Mouse (Mus musculus): ENCODE measurements around the gene Hist1h1t. TPM values are rescaled to one million over a fixed set of nuclear protein-coding genes. Genes with fewer than 3 reads are reported as not detected.
"Not testable (repeated sequence)": the region's sequence is repeated elsewhere in the genome, so short reads cannot be mapped to it uniquely, and the experiment has no call there.

The Hist1h1t gene
- polyA plus RNA-seq, 1 experiment from 2014 or later = not detected

- Histone ChIP-seq H3K27ac (ENCODE audit: poor library complexity, severe bottlenecking) (no peak overlapping the region), H3K36me3 (no peaks in the 10 kb centered on the region), H3K4me3 (no peak overlapping the region), H3K9me3 (replicated peaks) (no peaks in the 10 kb centered on the region), H3K9ac (no peak overlapping the region), H3K27me3 (replicated peaks) (0 out of 2 replicates have a peak, but pooled peaks cover 3% of the 10 kb centered on the region), H3K4me1 (replicated peaks) (peaks cover 7% of the 10 kb centered on the region; the same call in 1 of the 2 replicates), H3K4me2 (no peak overlapping the region)
- WGBS = 16% methylated on average over 8 of the region's 8 CpGs
- ATAC-seq (ENCODE audit: insufficient number of reproducible peaks, low FRiP score) = peak; percentile 65
Observed at GRCm38 (mm10) chr13:23700786-23701520, 5.3 kb downstream of the Hist1h1t start.

GRCm38 (mm10) chr13:23702220-23702619 is 6.6 kb downstream of the Hist1h1t start:
- H3K9me3 ChIP-seq (replicated peaks) = no peaks in the 10 kb centered on the region

DNA sequence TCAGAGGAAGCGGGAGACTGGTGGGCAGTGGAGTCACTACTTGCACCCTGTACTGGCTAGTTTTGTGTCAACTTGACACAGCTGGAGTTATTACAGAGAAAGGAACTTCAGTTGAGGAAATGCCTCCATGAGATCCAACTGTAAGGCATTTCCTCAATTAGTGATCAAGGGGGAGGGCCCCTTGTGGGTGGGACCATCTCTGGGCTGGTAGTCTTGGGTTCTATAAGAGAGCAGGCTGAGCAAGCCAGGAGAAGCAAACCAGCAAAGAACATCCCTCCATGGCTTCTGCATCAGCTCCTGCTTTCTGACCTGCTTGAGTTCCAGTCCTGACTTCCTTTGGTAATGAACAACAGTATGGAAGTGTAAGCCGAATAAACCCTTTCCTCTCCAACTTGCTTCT is 7.2 kb downstream of the Hist1h1t start:
- not testable (repeated sequence) for H3K27me3 ChIP-seq (replicated peaks); H3K9ac ChIP-seq; H3K36me3 ChIP-seq; ATAC-seq (ENCODE audit: insufficient number of reproducible peaks, low FRiP score); H3K4me2 ChIP-seq; H3K4me1 ChIP-seq (replicated peaks); H3K4me3 ChIP-seq; H3K27ac ChIP-seq (ENCODE audit: poor library complexity, severe bottlenecking); H3K9me3 ChIP-seq (replicated peaks)
- WGBS = 78% methylated on average over 2 of the region's 2 CpGs

More at GRCm38 (mm10) chr13:23702220-23702619, 6.6 kb downstream of the Hist1h1t start:
- H3K4me3 ChIP-seq = no peak overlapping the region
- WGBS = 73% methylated on average over 4 of the region's 4 CpGs
- H3K4me1 ChIP-seq (replicated peaks) = 0 out of 2 replicates have a peak, but pooled peaks cover 3% of the 10 kb centered on the region
- no peak for ATAC-seq (ENCODE audit: insufficient number of reproducible peaks, low FRiP score)
- H3K9ac ChIP-seq = no peak overlapping the region
- H3K27ac ChIP-seq (ENCODE audit: poor library complexity, severe bottlenecking) = no peak overlapping the region
- H3K36me3 ChIP-seq = no peaks in the 10 kb centered on the region
- no peak overlapping the region for H3K4me2 ChIP-seq
- H3K27me3 ChIP-seq (replicated peaks) = 0 out of 2 replicates have a peak, but pooled peaks cover 3% of the 10 kb centered on the region

- no peak overlapping the region for H3K4me3 ChIP-seq
- no peak overlapping the region for H3K9ac ChIP-seq
- H3K4me2 ChIP-seq = no peak overlapping the region
- no peak for ATAC-seq (ENCODE audit: insufficient number of reproducible peaks, low FRiP score)
- no peak overlapping the region for H3K27ac ChIP-seq (ENCODE audit: poor library complexity, severe bottlenecking)
- H3K27me3 ChIP-seq (replicated peaks) = 0 out of 2 replicates have a peak, but pooled peaks cover 3% of the 10 kb centered on the region
- WGBS = 75% methylated on average over 7 of the region's 7 CpGs
- H3K36me3 ChIP-seq = no peaks in the 10 kb centered on the region
- H3K4me1 ChIP-seq (replicated peaks) = peaks cover 28% of the 10 kb centered on the region
- no peaks in the 10 kb centered on the region for H3K9me3 ChIP-seq (replicated peaks)
Observed at GRCm38 (mm10) chr13:23705751-23706356, 10.2 kb downstream of the Hist1h1t start.

- H3K27ac ChIP-seq (ENCODE audit: poor library complexity, severe bottlenecking) = no peak overlapping the region
- H3K36me3 ChIP-seq = no peaks in the 10 kb centered on the region
- H3K4me2 ChIP-seq = no peak overlapping the region
- 84% methylated on average over 12 of the region's 12 CpGs for WGBS
- H3K4me3 ChIP-seq = no peak overlapping the region
- H3K9me3 ChIP-seq (replicated peaks) = no peaks in the 10 kb centered on the region
- 0 out of 2 replicates have a peak, but pooled peaks cover 3% of the 10 kb centered on the region for H3K27me3 ChIP-seq (replicated peaks)
- H3K9ac ChIP-seq = no peak overlapping the region
- H3K4me1 ChIP-seq (replicated peaks) = peaks cover 29% of the 10 kb centered on the region
- ATAC-seq (ENCODE audit: insufficient number of reproducible peaks, low FRiP score) = no peak
Observed at GRCm38 (mm10) chr13:23706771-23707170, 11.2 kb downstream of the Hist1h1t start.

GRCm38 (mm10) chr13:23708041-23708440 is 12.4 kb downstream of the Hist1h1t start:
- Histone ChIP-seq H3K4me3 (no peak overlapping the region), H3K9ac (no peak overlapping the region), H3K4me2 (no peak overlapping the region), H3K9me3 (replicated peaks) (no peaks in the 10 kb centered on the region), H3K4me1 (replicated peaks) (peaks cover 29% of the 10 kb centered on the region), H3K27ac (ENCODE audit: poor library complexity, severe bottlenecking) (peak overlapping the region; percentile 48), H3K36me3 (no peaks in the 10 kb centered on the region), H3K27me3 (replicated peaks) (0 out of 2 replicates have a peak, but pooled peaks cover 3% of the 10 kb centered on the region)
- WGBS = 74% methylated on average over 4 of the region's 4 CpGs
- no peak for ATAC-seq (ENCODE audit: insufficient number of reproducible peaks, low FRiP score)

- ATAC-seq (ENCODE audit: insufficient number of reproducible peaks, low FRiP score) = no peak
- H3K36me3 ChIP-seq = no peaks in the 10 kb centered on the region
- WGBS = 56% methylated on average over 4 of the region's 4 CpGs
- no peaks in the 10 kb centered on the region for H3K9me3 ChIP-seq (replicated peaks)
- H3K27me3 ChIP-seq (replicated peaks) = no peaks in the 10 kb centered on the region
- peak overlapping the region; percentile 48 for H3K27ac ChIP-seq (ENCODE audit: poor library complexity, severe bottlenecking)
- no peak overlapping the region for H3K4me2 ChIP-seq
- H3K9ac ChIP-seq = no peak overlapping the region
- peaks cover 33% of the 10 kb centered on the region for H3K4me1 ChIP-seq (replicated peaks)
- H3K4me3 ChIP-seq = no peak overlapping the region
Observed at GRCm38 (mm10) chr13:23708654-23709053, 13.0 kb downstream of the Hist1h1t start.

DNA sequence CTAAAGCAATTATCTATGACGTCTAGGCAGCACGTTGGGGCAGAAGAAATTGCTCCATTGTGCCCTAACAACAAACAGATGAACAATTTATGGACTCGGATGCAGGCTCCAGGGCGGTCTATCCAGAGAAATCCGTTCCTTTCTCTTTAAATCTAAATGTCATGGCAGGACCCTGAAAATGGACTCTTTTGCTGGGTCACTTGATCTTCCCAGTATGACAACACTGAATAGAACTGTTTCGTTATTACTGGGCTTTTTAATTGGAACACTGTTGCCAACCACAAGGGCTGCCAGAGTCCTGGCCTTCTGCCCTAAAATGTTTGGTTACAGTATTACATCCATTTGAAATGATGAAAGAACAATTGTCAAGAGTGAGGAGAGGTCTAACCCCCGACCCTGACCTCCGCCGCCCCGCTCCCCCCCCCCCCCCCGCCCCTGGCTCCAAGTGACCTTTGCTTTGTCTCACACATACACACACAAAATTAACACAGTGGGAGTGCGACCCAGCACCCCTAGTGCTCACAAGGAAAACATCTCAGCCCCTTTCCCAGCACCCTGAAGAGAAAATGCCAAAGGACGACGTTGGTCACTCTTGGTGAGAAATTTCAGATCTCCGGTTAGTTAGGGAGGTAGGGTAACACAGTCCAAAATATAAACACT is 14.2 kb downstream of the Hist1h1t start:
- H3K9me3 ChIP-seq (replicated peaks) = no peaks in the 10 kb centered on the region
- peak overlapping the region; percentile 73 for H3K9ac ChIP-seq
- peak overlapping the region; percentile 55 for H3K4me3 ChIP-seq
- no peaks in the 10 kb centered on the region for H3K27me3 ChIP-seq (replicated peaks)
- H3K4me2 ChIP-seq = peak overlapping the region; percentile 87
- WGBS = 33% methylated on average over 13 of the region's 15 CpGs
- H3K27ac ChIP-seq (ENCODE audit: poor library complexity, severe bottlenecking) = 0 out of 2 replicates have a peak overlapping the region, but pooled peaks have one; percentile 25
- H3K4me1 ChIP-seq (replicated peaks) = peaks cover 33% of the 10 kb centered on the region
- no peaks in the 10 kb centered on the region for H3K36me3 ChIP-seq
- no peak for ATAC-seq (ENCODE audit: insufficient number of reproducible peaks, low FRiP score)

DNA sequence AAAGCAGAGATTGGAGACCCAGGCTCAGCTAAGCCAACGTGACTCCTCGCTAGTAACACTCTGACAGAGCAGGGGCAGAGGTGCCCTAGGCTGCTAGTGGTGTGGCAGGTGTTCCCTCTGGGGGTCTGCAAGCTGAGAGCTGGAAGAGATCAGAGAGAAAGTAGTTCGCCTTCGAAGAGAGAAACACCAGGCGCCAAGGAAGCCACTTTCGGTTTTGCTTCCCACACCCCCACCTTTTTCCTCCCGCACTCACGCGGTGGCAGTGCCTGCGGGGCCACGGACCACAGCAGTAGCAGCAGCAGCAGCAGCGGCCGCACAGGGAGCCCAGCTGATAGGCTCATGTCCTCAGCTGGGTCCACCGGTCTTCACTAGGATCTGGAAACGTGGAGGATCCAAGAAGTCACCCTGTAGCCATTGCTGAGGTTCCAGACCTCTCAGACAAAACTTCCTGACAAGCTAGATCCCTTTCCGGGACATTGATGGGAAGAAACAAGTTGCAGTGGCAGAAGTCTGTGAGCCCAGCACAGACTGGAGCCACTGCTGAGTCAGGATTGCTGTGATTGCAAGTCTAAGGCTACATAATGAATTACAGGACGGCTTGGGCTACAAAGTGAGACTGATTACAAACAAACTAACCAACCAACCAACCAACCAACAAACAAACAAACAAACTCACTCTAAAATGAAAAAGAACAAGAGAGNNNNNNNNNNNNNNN is 14.9 kb downstream of the Hist1h1t start, which contains the start of gene Hfe:
Gene Hfe (minus strand): TSS at position 481 of the 716 bp plus-strand sequence.
- WGBS = 3% methylated on average over 17 of the region's 17 CpGs
- peak; percentile 77 for ATAC-seq (ENCODE audit: insufficient number of reproducible peaks, low FRiP score)

DNA sequence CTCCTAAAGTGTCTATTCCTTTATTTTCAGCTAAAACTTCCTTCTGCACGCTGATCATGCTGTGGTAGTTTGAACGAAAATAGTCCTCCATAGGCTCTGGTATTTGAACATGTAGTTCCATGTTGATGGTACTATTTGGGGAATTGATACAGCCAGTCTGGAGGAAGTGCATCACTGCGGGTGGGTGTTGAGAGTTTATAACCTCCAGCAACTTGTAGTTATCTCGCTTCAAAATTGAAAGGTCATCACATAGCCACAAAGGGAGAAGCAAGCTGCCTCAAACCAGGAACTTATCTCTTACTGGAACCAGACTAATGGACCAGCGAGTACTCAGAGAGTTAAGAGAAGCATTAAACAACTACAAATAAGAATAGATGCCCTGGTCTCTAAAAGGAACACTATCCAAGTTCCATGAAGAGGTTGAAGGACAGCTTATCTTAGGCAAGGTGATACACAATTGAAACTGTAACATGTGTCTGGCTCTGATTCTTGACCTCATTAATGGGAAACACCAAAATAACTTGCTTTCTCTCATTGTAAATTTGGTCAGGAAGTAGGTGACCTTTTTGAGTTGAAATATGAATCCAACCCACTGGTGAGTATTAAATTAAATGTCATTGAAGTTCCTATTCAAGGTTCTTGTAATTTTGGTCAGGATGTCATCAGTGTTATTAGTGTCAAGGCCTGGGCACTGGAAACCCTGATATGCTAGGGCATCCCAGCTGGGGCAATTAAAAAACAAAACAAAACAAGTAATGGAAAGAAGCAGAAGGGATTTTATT is 20.8 kb downstream of the Hist1h1t start:
- Histone ChIP-seq H3K4me3 (no peak overlapping the region), H3K27ac (ENCODE audit: poor library complexity, severe bottlenecking) (no peak overlapping the region), H3K4me2 (no peak overlapping the region), H3K27me3 (replicated peaks) (no peaks in the 10 kb centered on the region), H3K9me3 (replicated peaks) (no peaks in the 10 kb centered on the region), H3K4me1 (replicated peaks) (peaks cover 10% of the 10 kb centered on the region), H3K9ac (no peak overlapping the region), H3K36me3 (no peaks in the 10 kb centered on the region)
- 49% methylated on average over 5 of the region's 5 CpGs for WGBS
- no peak for ATAC-seq (ENCODE audit: insufficient number of reproducible peaks, low FRiP score)

More for the DNA sequence above, 14.9 kb downstream of the Hist1h1t start, which contains the start of gene Hfe:
- H3K4me3 ChIP-seq = peak within 1 kb of the TSS; percentile 55
- H3K4me2 ChIP-seq = peak within 1 kb of the TSS; percentile 87
- peak within 1 kb of the TSS; percentile 73 for H3K9ac ChIP-seq
- peak within 1 kb of the TSS; percentile 25; the same call in 1 of the 2 replicates for H3K27ac ChIP-seq (ENCODE audit: poor library complexity, severe bottlenecking)
- H3K36me3 ChIP-seq = no peaks in the 10 kb centered on the region
- no peaks in the 10 kb centered on the region for H3K27me3 ChIP-seq (replicated peaks)
- H3K9me3 ChIP-seq (replicated peaks) = no peaks in the 10 kb centered on the region
- peaks cover 33% of the 10 kb centered on the region for H3K4me1 ChIP-seq (replicated peaks)
